Mouse (Mus musculus) activated CD4-positive, CD25-positive, alpha-beta regulatory T cell, adult 4 months (primary cell): ENCODE data around the gene E2f1. TPM values are rescaled to one million over a fixed set of nuclear protein-coding genes. Genes with fewer than 3 reads are reported as not detected.
A peak's percentile ranks its signal among the peaks of the same experiment; 100 is the strongest.

Source experiments
- ATAC-seq: one replicate; pipeline ENCODE4 v1.8.0; 2017
- polyA plus RNA-seq, 2 experiments: library from polyadenylated mRNA; unstranded; fragments of 100-300 nt; shearing (Covaris generic); gene quantifications; one replicate each; pipeline ENCODE4 v1.2.1; 2017

E2f1 gene
- polyA plus RNA-seq, 2 experiments from 2014 or later = 0.91 to 2.3 TPM

- no peak for ATAC-seq
These were observed 11.7 kb upstream of the E2f1 start for GRCm38 (mm10) chr2:154581421-154581820.

- no peak for ATAC-seq
These were observed 10.9 kb upstream of the E2f1 start for GRCm38 (mm10) chr2:154580586-154580985.

- ATAC-seq = no peak
These were observed 8.0 kb upstream of the E2f1 start for GRCm38 (mm10) chr2:154577744-154578067.

GRCm38 (mm10) chr2:154576876-154577743 lies 7.4 kb upstream of the E2f1 start:
- ATAC-seq = no peak

- ATAC-seq = no peak
These were observed 4.6 kb upstream of the E2f1 start for GRCm38 (mm10) chr2:154574271-154574670.

GRCm38 (mm10) chr2:154572996-154573395 lies 3.3 kb upstream of the E2f1 start:
- ATAC-seq = no peak

GRCm38 (mm10) chr2:154571976-154572375 lies 2.3 kb upstream of the E2f1 start:
- ATAC-seq = no peak

- ATAC-seq = no peak
These were observed 1.6 kb upstream of the E2f1 start for GRCm38 (mm10) chr2:154571266-154571665.

GRCm38 (mm10) chr2:154570666-154571065 lies 974 bp upstream of the E2f1 start:
- no peak for ATAC-seq

- peak; percentile 41 for ATAC-seq
These were observed 482 bp downstream of the E2f1 start for GRCm38 (mm10) chr2:154569071-154569748.

- no peak for ATAC-seq
These were observed 1.2 kb downstream of the E2f1 start for GRCm38 (mm10) chr2:154568329-154569070.

GRCm38 (mm10) chr2:154567766-154568165 lies 1.9 kb downstream of the E2f1 start:
- no peak for ATAC-seq

GRCm38 (mm10) chr2:154566641-154567040 lies 3.1 kb downstream of the E2f1 start:
- ATAC-seq = no peak

- no peak for ATAC-seq
These were observed 4.1 kb downstream of the E2f1 start for GRCm38 (mm10) chr2:154565562-154565961.

GRCm38 (mm10) chr2:154563612-154564170 lies 6.0 kb downstream of the E2f1 start:
- no peak for ATAC-seq

GRCm38 (mm10) chr2:154558264-154559039 lies 11.2 kb downstream of the E2f1 start, which contains the start of gene Necab3:
TSS of gene Necab3 (minus strand) at chr2:154558890.
- peak; percentile 52 for ATAC-seq

- no peak for ATAC-seq
These were observed 12.4 kb downstream of the E2f1 start for GRCm38 (mm10) chr2:154557184-154557832.

GRCm38 (mm10) chr2:154555235-154555634 lies 14.5 kb downstream of the E2f1 start:
- no peak for ATAC-seq

GRCm38 (mm10) chr2:154552424-154552907 lies 17.2 kb downstream of the E2f1 start:
- peak; percentile 54 for ATAC-seq

GRCm38 (mm10) chr2:154551927-154552326 lies 17.8 kb downstream of the E2f1 start:
- ATAC-seq = no peak

GRCm38 (mm10) chr2:154551476-154551875 lies 18.2 kb downstream of the E2f1 start, which contains the start of gene Actl10:
TSS of gene Actl10 (plus strand) at chr2:154551776.
- ATAC-seq = no peak
